Mouse (Mus musculus) C2C12 (cell line): Measurements from ENCODE around the gene Gzf1.

Source experiments
- CEBPB ChIP-seq: IDR thresholded peaks from one replicate; pipeline ENCODE4 v1.6.1; 2011; ENCODE audit warnings: low read depth, mild to moderate bottlenecking, control low read depth, moderate library complexity
- CTCF ChIP-seq: IDR thresholded peaks from one replicate; pipeline ENCODE4 v1.5.1; 2011; ENCODE audit not compliant: control insufficient read depth, insufficient read depth, insufficient read length
- MYOD1 ChIP-seq: IDR thresholded peaks from one replicate; pipeline ENCODE4 v1.6.1; 2011; ENCODE audit warnings: low read depth; ENCODE audit not compliant: control insufficient read depth, insufficient read length

GRCm38 (mm10) chr2:148634466-148634865, 46.4 kb upstream of the Gzf1 start:
- TF ChIP-seq CTCF (no peak), CEBPB (no peak), MYOD1 (no peak)
